In genomic region chrX:12086674-12087510, GRCm38 (mm10) we compare ENCODE assay signal across 8 mouse cellular contexts.
A peak's percentile ranks its signal among the peaks of the same experiment; 100 is the strongest.
DNase-seq lines count a peak whose midpoint lies in the region; ATAC-seq and TF ChIP-seq lines count a peak whose summit lies in the region.

No protein-coding gene starts in this region.

- peaks cover 16% of the 10 kb centered on the region for H3K4me1 ChIP-seq in forebrain, embryonic 14.5 days (ENCODE audit: control insufficient read depth, insufficient read depth, low read length)
- 0 out of 2 replicates have a peak, but pooled peaks cover 4% of the 10 kb centered on the region for H3K4me1 ChIP-seq in hindbrain, postnatal 0 days (ENCODE audit: insufficient read depth, low read length)
- H3K4me1 ChIP-seq in liver, embryonic 14.5 days (replicated peaks; ENCODE audit: control insufficient read depth in 2 of 2, insufficient read depth in 2 of 2, low read length in 1 of 2), result peaks cover 0 to 14% of the 10 kb centered on the region in 2 experiments; a peak in 2 of 4 replicates
- H3K4me1 ChIP-seq in neural tube, embryonic 14.5 days (ENCODE audit: control insufficient read depth, insufficient read depth, low read length), result peaks cover 14% of the 10 kb centered on the region; the same call in 1 of the 2 replicates

- peak overlapping the region; percentile 70 for H3K9ac ChIP-seq in forebrain, embryonic 14.5 days (ENCODE audit: low read length)
- peak overlapping the region; percentile 56 for H3K9ac ChIP-seq in hindbrain, postnatal 0 days (replicated peaks; ENCODE audit: low read length)
- H3K9ac ChIP-seq in liver, embryonic 14.5 days (replicated peaks), result peak overlapping the region; percentile 32
- H3K9ac ChIP-seq in neural tube, embryonic 14.5 days (replicated peaks; ENCODE audit: low read depth, low read length), result peak overlapping the region; percentile 63

- no peak for TF ChIP-seq EP300 in liver, embryonic 14.5 days (IDR thresholded peaks at IDR 0.05; ENCODE audit: low read depth)

- no peak for TF ChIP-seq CTCF in hindbrain, postnatal 0 days (IDR thresholded peaks at IDR 0.05; ENCODE audit: low read depth)
- no peak for TF ChIP-seq CTCF in liver, embryonic 14.5 days (IDR thresholded peaks at IDR 0.05; ENCODE audit: low read depth)

- peak; percentile 56 for DNase-seq in right cerebral cortex, postnatal 25 days
- no peak for DNase-seq in right cerebral cortex, adult 18-20 months
- peak; percentile 73 for DNase-seq in adrenal gland, postnatal 10 days
- DNase-seq in forebrain, embryonic 14.5 days (ENCODE audit: low spot score), result peak; percentile 39
- DNase-seq in hindbrain, postnatal 0 days (ENCODE audit: low spot score), result peak; percentile 42
- no peak for DNase-seq in liver, embryonic 14.5 days (ENCODE audit: low read depth in 3 of 3, low spot score in 3 of 3)

- peak overlapping the region; percentile 95; the same call in 1 of the 2 replicates for H3K27ac ChIP-seq in forebrain, embryonic 14.5 days (ENCODE audit: low read depth, low read length)
- peak overlapping the region; percentile 83 for H3K27ac ChIP-seq in hindbrain, postnatal 0 days
- no peak overlapping the region for H3K27ac ChIP-seq in liver, embryonic 14.5 days
- H3K27ac ChIP-seq in neural tube, embryonic 14.5 days (ENCODE audit: low read depth, low read length), result peak overlapping the region; percentile 92

- 4% methylated on average over 59 of the region's 70 CpGs for WGBS in forebrain, embryonic 14.5 days
- 6% methylated on average over 48 of the region's 70 CpGs for WGBS in hindbrain, postnatal 0 days
- WGBS in liver, embryonic 14.5 days (ENCODE audit: insufficient replicate concordance), result 1% methylated on average over 63 of the region's 70 CpGs
- 5% methylated on average over 58 of the region's 70 CpGs for WGBS in neural tube, embryonic 14.5 days

- H3K36me3 ChIP-seq in forebrain, embryonic 14.5 days (ENCODE audit: control insufficient read depth, insufficient read depth, low read length), result no peaks in the 10 kb centered on the region
- no peaks in the 10 kb centered on the region for H3K36me3 ChIP-seq in hindbrain, postnatal 0 days (ENCODE audit: insufficient read depth, low read length)
- H3K36me3 ChIP-seq in liver, embryonic 14.5 days (replicated peaks; ENCODE audit: control insufficient read depth, insufficient read depth, low read depth), result no peaks in the 10 kb centered on the region
- H3K36me3 ChIP-seq in neural tube, embryonic 14.5 days (ENCODE audit: control insufficient read depth, insufficient read depth, low read length), result no peaks in the 10 kb centered on the region

- peak overlapping the region; percentile 41 for H3K4me3 ChIP-seq in forebrain, embryonic 14.5 days (ENCODE audit: low read depth, low read length)
- H3K4me3 ChIP-seq in hindbrain, postnatal 0 days (ENCODE audit: low read length), result peak overlapping the region; percentile 46
- H3K4me3 ChIP-seq in liver, embryonic 14.5 days (ENCODE audit: insufficient read depth in 1 of 2, low read depth in 2 of 2, low read length in 2 of 2), result peak overlapping the region; percentile 51 to 61
- peak overlapping the region; percentile 44 for H3K4me3 ChIP-seq in neural tube, embryonic 14.5 days (ENCODE audit: low read depth, low read length)

- ATAC-seq in forebrain, embryonic 14.5 days, result no peak
- ATAC-seq in hindbrain, postnatal 0 days, result peak; percentile 15
- ATAC-seq in liver, embryonic 14.5 days (ENCODE audit: insufficient read depth), result peak; percentile 13; the same call in 1 of the 2 replicates
- no peak for ATAC-seq in neural tube, embryonic 14.5 days (ENCODE audit: low read depth)
- ATAC-seq in granulocyte monocyte progenitor cell, adult 5-6 weeks (replicated peaks; ENCODE audit: poor library complexity, severe bottlenecking), result no peak

- peak overlapping the region; percentile 79 for H3K4me2 ChIP-seq in forebrain, embryonic 14.5 days (ENCODE audit: low read length)
- peak overlapping the region; percentile 66 for H3K4me2 ChIP-seq in hindbrain, postnatal 0 days (ENCODE audit: low read depth, low read length)
- peak overlapping the region; percentile 79 for H3K4me2 ChIP-seq in liver, embryonic 14.5 days (ENCODE audit: low read depth)
- H3K4me2 ChIP-seq in neural tube, embryonic 14.5 days (ENCODE audit: low read depth, low read length), result peak overlapping the region; percentile 72

- H3K27me3 ChIP-seq in forebrain, embryonic 14.5 days (replicated peaks; ENCODE audit: control insufficient read depth, insufficient read depth, low read length), result peaks cover 19% of the 10 kb centered on the region
- H3K27me3 ChIP-seq in hindbrain, postnatal 0 days (ENCODE audit: insufficient read depth, low read length), result peaks cover 10% of the 10 kb centered on the region; the same call in 1 of the 2 replicates
- peaks cover 96% of the 10 kb centered on the region for H3K27me3 ChIP-seq in liver, embryonic 14.5 days (ENCODE audit: control insufficient read depth, insufficient read depth, low read length)
- peaks cover 5% of the 10 kb centered on the region; the same call in 1 of the 2 replicates for H3K27me3 ChIP-seq in neural tube, embryonic 14.5 days (ENCODE audit: control insufficient read depth, insufficient read depth, low read length)

- H3K9me3 ChIP-seq in forebrain, embryonic 14.5 days (replicated peaks; ENCODE audit: control insufficient read depth, low read length), result no peaks in the 10 kb centered on the region
- H3K9me3 ChIP-seq in hindbrain, postnatal 0 days (ENCODE audit: low read length), result no peaks in the 10 kb centered on the region
- no peaks in the 10 kb centered on the region for H3K9me3 ChIP-seq in liver, embryonic 14.5 days (ENCODE audit: control insufficient read depth, low read length)
- H3K9me3 ChIP-seq in neural tube, embryonic 14.5 days (ENCODE audit: control insufficient read depth, low read length), result no peaks in the 10 kb centered on the region

Comparison
In these comparisons a context has a peak if more than half of its experiments do, and no peak if none do; other contexts are left out.
1. DNase-seq: peak in right cerebral cortex, postnatal 25 days (single experiment), adrenal gland, postnatal 10 days (single experiment), forebrain, embryonic 14.5 days (single experiment) and hindbrain, postnatal 0 days (single experiment); none in right cerebral cortex, adult 18-20 months (single experiment) and liver, embryonic 14.5 days (0 of 3).
2. ATAC-seq: peak in hindbrain, postnatal 0 days (single experiment) and liver, embryonic 14.5 days (single experiment); none in forebrain, embryonic 14.5 days (single experiment), neural tube, embryonic 14.5 days (single experiment) and granulocyte monocyte progenitor cell, adult 5-6 weeks (single experiment).
3. Peak in every context shown above with its lines, with median percentiles within 50 percentile points of each other: H3K4me2 ChIP-seq, H3K4me3 ChIP-seq and H3K9ac ChIP-seq.